Mouse (Mus musculus): ENCODE results near the gene Btbd2. TPM values are rescaled to one million over a fixed set of nuclear protein-coding genes. Genes with fewer than 3 reads are reported as not detected.

The Btbd2 gene
- polyA plus RNA-seq, 1 experiment from 2014 or later: 77.1 TPM

- DNase-seq (ENCODE audit: low spot score): no peak
- peaks cover 93% of the 10 kb centered on the region for H3K36me3 ChIP-seq
These were observed 21.5 kb downstream of the Btbd2 start for GRCm38 (mm10) chr10:80635345-80635744.

DNA sequence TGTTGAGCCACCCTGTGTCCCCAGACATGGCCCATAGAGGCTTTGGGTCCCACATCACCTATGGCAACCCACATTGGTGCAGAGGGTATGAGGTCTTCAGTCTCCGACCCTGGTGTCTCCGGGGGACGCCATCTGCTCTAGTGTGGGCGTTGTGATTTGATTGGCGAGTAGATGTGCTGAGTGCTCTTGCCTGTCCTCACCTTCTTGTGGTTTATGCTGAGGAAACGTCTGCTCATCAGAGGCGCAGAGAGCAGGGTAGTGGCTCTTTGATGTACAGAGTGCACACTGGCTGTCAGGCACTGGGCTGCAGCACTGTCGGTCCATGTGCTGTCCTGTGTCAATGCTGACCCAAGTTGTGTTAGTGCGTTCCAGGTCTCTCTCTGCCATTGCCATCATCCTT lies 27.9 kb downstream of the Btbd2 start:
- DNase-seq (ENCODE audit: low spot score): no peak
- Histone ChIP-seq H3K9me3 (no peaks in the 10 kb centered on the region), H3K27ac (peak overlapping the region; percentile 29; the same call in 1 of the 2 replicates), H3K4me1 (replicated peaks) (peaks cover 60% of the 10 kb centered on the region), H3K4me3 (no peak overlapping the region), H3K27me3 (ENCODE audit: insufficient read depth, poor library complexity, severe bottlenecking) (no peaks in the 10 kb centered on the region), H3K36me3 (peaks cover 64% of the 10 kb centered on the region)
- WGBS: 87% methylated on average over 9 of the region's 9 CpGs

More at GRCm38 (mm10) chr10:80635345-80635744, 21.5 kb downstream of the Btbd2 start:
- no peak overlapping the region for H3K4me3 ChIP-seq
- H3K27ac ChIP-seq: no peak overlapping the region
- H3K9me3 ChIP-seq: no peaks in the 10 kb centered on the region
- no peaks in the 10 kb centered on the region for H3K27me3 ChIP-seq (ENCODE audit: insufficient read depth, poor library complexity, severe bottlenecking)
- 90% methylated on average over 6 of the region's 6 CpGs for WGBS
- H3K4me1 ChIP-seq (replicated peaks): 0 out of 2 replicates have a peak, but pooled peaks cover 7% of the 10 kb centered on the region

DNA sequence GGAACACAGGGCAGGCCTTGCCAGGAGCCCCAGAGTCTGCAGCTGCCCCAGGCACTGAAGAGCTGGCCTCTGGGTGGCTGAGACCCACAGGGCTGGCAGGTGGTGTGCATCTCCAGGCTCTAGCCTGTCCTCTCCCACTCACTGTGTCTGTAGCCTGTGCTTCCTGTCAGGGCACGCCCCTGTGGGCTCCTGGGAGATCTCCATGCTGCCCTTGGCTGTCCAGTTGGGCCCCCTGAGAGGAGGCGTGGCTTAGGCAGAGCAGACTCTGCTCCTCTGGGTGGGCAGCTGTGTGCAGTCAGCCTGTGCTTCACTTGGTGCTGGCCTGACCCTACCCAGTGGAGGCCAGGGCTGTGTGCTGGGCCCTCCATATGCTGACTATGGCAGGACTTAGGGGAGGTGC lies 29.2 kb downstream of the Btbd2 start:
- no peak for DNase-seq (ENCODE audit: low spot score)
- no peaks in the 10 kb centered on the region for H3K9me3 ChIP-seq
- WGBS: 65% methylated on average over 2 of the region's 2 CpGs
- H3K27me3 ChIP-seq (ENCODE audit: insufficient read depth, poor library complexity, severe bottlenecking): no peaks in the 10 kb centered on the region
- H3K27ac ChIP-seq: 0 out of 2 replicates have a peak overlapping the region, but pooled peaks have one; percentile 36
- H3K36me3 ChIP-seq: peaks cover 58% of the 10 kb centered on the region
- peaks cover 72% of the 10 kb centered on the region for H3K4me1 ChIP-seq (replicated peaks)
- no peak overlapping the region for H3K4me3 ChIP-seq

DNA sequence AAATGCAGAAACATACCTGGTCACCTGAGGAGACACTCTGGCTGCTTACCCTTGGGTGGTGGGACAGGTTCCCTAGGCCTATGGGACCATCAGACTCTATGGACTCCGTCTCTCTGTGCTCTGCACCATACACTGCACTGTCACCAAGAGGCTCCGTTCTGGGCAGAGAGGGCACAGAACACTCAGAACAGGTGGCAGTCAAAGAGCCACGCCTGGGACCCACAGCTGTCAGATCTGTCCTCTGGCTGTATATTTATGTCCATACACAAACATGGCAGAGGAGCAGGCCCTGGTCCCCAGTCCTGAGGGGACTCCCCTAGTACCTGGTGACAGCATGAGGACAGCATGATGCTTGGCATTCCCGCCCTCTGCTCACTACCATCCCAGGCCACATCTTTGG lies 31.1 kb downstream of the Btbd2 start:
- Histone ChIP-seq H3K27ac (no peak overlapping the region), H3K4me1 (replicated peaks) (peaks cover 78% of the 10 kb centered on the region), H3K9me3 (no peaks in the 10 kb centered on the region), H3K4me3 (no peak overlapping the region), H3K27me3 (ENCODE audit: insufficient read depth, poor library complexity, severe bottlenecking) (no peaks in the 10 kb centered on the region), H3K36me3 (peaks cover 39% of the 10 kb centered on the region)
- DNase-seq (ENCODE audit: low spot score): no peak
- WGBS: 90% methylated on average over 4 of the region's 4 CpGs

DNA sequence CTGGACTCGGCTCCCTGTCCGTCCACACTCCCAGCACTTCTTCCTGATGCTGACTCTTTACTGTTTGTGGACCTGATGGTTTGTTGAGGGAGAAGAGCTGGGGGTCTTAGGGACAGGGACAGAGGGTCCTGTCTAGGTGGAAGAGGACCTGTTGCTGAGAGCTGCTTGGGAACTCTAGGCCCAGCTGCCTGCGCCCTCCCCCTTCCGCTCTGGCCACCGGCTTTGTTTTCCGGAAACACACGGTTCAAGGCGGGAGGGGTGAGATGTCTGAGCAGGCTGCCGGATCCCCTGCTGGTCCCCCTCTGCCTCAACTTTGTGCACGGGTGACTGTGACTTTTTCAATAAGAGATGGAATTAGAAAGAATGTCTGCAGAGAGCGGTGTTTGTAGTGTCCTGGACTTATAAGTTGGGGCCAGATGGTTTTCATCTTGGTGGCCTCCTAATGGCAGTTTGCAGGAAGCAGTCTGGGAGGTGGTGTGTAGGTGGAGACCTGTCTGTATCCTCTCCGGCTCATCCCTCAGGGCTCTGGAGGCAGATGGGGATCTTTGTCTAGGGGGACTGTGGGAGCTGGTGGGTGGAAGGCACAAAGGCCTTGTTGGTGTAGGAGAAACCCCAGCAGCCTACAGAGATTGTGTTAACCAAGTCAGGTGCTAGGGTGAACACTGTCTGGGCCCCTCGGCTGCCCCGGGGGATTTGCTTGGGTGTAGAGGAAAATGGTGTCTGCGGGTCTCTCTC lies 33.2 kb downstream of the Btbd2 start:
- 14% methylated on average over 15 of the region's 15 CpGs for WGBS
- Histone ChIP-seq H3K4me3 (peak overlapping the region; percentile 77), H3K9me3 (no peaks in the 10 kb centered on the region), H3K4me1 (replicated peaks) (peaks cover 70% of the 10 kb centered on the region), H3K27me3 (ENCODE audit: insufficient read depth, poor library complexity, severe bottlenecking) (no peaks in the 10 kb centered on the region), H3K27ac (peak overlapping the region; percentile 96), H3K36me3 (peaks cover 18% of the 10 kb centered on the region)
- DNase-seq (ENCODE audit: low spot score): peak; percentile 69

- H3K27me3 ChIP-seq (ENCODE audit: insufficient read depth, poor library complexity, severe bottlenecking): no peaks in the 10 kb centered on the region
- H3K36me3 ChIP-seq: peaks cover 17% of the 10 kb centered on the region
- H3K9me3 ChIP-seq: no peaks in the 10 kb centered on the region
- H3K4me3 ChIP-seq: peak within 1 kb of the TSS; percentile 77
- peaks cover 62% of the 10 kb centered on the region for H3K4me1 ChIP-seq (replicated peaks)
- WGBS: under 1% methylated on average over 83 of the region's 85 CpGs
- no peak for DNase-seq (ENCODE audit: low spot score)
- H3K27ac ChIP-seq: peak within 1 kb of the TSS; percentile 96
These were observed 34.0 kb downstream of the Btbd2 start, which contains the start of gene Csnk1g2 for GRCm38 (mm10) chr10:80622661-80623456. Gene Csnk1g2, plus strand, starts transcription at chr10:80622838.

DNA sequence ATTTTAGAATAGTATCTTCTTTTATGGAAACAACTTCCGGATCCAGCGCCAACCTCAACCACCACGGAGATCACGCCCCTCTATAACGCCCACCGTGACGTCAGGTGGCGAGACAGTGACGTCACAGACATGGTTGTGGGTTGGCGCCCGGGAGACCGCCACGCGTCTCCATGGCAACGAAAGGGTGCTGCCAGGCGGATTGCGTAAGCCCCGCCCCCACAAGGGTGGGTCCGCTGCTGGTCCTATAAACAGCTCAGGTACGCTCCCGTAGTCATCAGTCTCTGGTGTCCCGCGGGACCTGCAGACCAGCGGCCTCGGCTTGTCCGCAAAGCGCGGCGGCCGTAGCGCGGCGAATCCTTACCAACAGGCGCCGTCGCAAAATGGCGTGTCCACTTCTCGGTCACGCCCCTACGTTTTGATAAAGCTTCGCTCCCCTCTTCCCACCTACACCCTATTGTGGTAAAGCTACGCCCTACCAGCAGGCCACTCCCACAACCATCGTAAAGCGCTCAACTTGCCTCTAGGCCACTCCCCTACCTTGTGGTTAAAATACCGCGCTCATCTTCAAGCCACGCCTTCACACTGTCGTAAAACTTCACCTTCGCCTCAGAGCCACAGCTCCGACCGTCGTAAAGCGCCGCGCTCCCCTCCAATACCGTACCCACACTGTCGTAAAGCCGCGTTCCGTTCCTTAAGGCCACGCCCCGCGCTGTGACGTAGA lies 34.8 kb downstream of the Btbd2 start:
- Histone ChIP-seq H3K36me3 (peaks cover 17% of the 10 kb centered on the region), H3K4me1 (replicated peaks) (peaks cover 55% of the 10 kb centered on the region), H3K4me3 (peak overlapping the region; percentile 77), H3K27me3 (ENCODE audit: insufficient read depth, poor library complexity, severe bottlenecking) (no peaks in the 10 kb centered on the region), H3K27ac (peak overlapping the region; percentile 96), H3K9me3 (no peaks in the 10 kb centered on the region)
- peak; percentile 99 for DNase-seq (ENCODE audit: low spot score)
- WGBS: under 1% methylated on average over 64 of the region's 64 CpGs

DNA sequence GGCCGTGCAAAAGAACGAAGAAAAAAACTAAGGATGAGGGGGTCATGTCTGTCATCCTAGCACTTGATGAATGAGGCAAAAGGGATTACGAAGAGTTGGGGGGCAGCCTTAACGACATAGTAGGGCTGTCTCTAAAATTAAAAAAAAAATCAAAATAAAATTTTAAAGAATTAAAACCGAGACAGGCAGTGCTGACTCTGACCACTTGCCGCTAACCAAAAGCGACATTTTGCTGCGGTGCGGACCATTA lies 35.3 kb downstream of the Btbd2 start:
- H3K9me3 ChIP-seq: no peaks in the 10 kb centered on the region
- DNase-seq (ENCODE audit: low spot score): no peak
- peaks cover 17% of the 10 kb centered on the region for H3K36me3 ChIP-seq
- peaks cover 55% of the 10 kb centered on the region for H3K4me1 ChIP-seq (replicated peaks)
- 6% methylated on average over 9 of the region's 9 CpGs for WGBS
- no peaks in the 10 kb centered on the region for H3K27me3 ChIP-seq (ENCODE audit: insufficient read depth, poor library complexity, severe bottlenecking)
- peak overlapping the region; percentile 96 for H3K27ac ChIP-seq
- H3K4me3 ChIP-seq: peak overlapping the region; percentile 77

GRCm38 (mm10) chr10:80620796-80621689 lies 35.8 kb downstream of the Btbd2 start:
- DNase-seq (ENCODE audit: low spot score): no peak
- H3K27ac ChIP-seq: peak overlapping the region; percentile 96
- H3K9me3 ChIP-seq: no peaks in the 10 kb centered on the region
- H3K4me1 ChIP-seq (replicated peaks): peaks cover 54% of the 10 kb centered on the region
- H3K27me3 ChIP-seq (ENCODE audit: insufficient read depth, poor library complexity, severe bottlenecking): no peaks in the 10 kb centered on the region
- 58% methylated on average over 16 of the region's 16 CpGs for WGBS
- peaks cover 20% of the 10 kb centered on the region for H3K36me3 ChIP-seq
- peak overlapping the region; percentile 77 for H3K4me3 ChIP-seq

GRCm38 (mm10) chr10:80620365-80620764 lies 36.5 kb downstream of the Btbd2 start:
- peak overlapping the region; percentile 2; the same call in 1 of the 2 replicates for H3K4me3 ChIP-seq
- WGBS: 87% methylated on average over 9 of the region's 9 CpGs
- DNase-seq (ENCODE audit: low spot score): no peak
- peaks cover 20% of the 10 kb centered on the region for H3K36me3 ChIP-seq
- 0 out of 2 replicates have a peak overlapping the region, but pooled peaks have one; percentile 50 for H3K27ac ChIP-seq
- peaks cover 47% of the 10 kb centered on the region for H3K4me1 ChIP-seq (replicated peaks)
- H3K9me3 ChIP-seq: no peaks in the 10 kb centered on the region
- H3K27me3 ChIP-seq (ENCODE audit: insufficient read depth, poor library complexity, severe bottlenecking): no peaks in the 10 kb centered on the region

DNA sequence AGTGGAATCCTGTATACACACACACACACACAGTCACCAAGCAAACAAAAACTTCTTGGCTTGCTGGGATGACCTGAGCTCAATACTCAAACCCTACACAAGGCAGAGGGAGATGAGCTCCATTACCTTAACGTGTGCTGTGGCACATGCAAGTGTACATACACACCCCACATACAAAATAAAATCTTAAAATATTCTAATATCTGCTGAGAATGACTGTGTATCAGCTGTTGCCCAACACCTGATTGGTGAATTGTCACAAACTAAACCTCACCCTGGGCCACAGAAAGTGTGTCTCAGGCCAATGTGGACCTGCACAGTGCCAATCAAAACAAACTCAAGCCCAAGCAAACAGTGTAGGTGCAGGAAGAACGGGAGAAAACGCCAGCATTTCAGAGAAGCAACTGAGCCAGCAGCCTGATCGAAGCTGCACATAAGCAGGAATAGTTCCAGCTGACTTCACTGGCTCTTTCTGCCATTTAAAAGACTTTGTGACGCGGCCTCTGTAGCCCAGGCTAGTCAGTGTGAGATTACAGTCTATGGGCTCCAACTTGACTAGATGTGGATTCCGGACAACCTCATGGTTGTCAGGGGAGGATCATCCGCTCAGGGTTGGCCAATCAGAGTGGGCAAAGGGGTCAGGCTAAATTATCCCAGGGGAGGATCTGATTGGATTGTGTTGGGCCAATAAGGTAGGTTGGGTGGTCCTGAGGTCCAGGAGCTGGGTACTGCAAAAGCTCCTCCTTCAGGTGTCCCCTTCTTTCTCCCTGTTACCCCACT lies 37.2 kb downstream of the Btbd2 start:
- H3K4me3 ChIP-seq: peak overlapping the region; percentile 2; the same call in 1 of the 2 replicates
- H3K9me3 ChIP-seq: no peaks in the 10 kb centered on the region
- WGBS: 32% methylated on average over 8 of the region's 8 CpGs
- peaks cover 20% of the 10 kb centered on the region for H3K36me3 ChIP-seq
- no peak for DNase-seq (ENCODE audit: low spot score)
- H3K27me3 ChIP-seq (ENCODE audit: insufficient read depth, poor library complexity, severe bottlenecking): no peaks in the 10 kb centered on the region
- H3K27ac ChIP-seq: 0 out of 2 replicates have a peak overlapping the region, but pooled peaks have one; percentile 50
- peaks cover 40% of the 10 kb centered on the region for H3K4me1 ChIP-seq (replicated peaks)

Data from hindbrain, embryonic 10.5 days (tissue).